Mouse (Mus musculus) bone marrow macrophage, adult 2 months (primary cell): ENCODE measurements around the gene Dcst2.

Experiments used
- CTCF ChIP-seq: IDR thresholded peaks from 2 replicates; pipeline ENCODE4 v1.5.1; 2012; ENCODE audit warnings: low read depth, mild to moderate bottlenecking, low read length, moderate library complexity
- POLR2A ChIP-seq: IDR thresholded peaks from 2 replicates; pipeline ENCODE4 v1.6.1; 2012; ENCODE audit warnings: mild to moderate bottlenecking, low read depth, low read length, borderline replicate concordance

DNA sequence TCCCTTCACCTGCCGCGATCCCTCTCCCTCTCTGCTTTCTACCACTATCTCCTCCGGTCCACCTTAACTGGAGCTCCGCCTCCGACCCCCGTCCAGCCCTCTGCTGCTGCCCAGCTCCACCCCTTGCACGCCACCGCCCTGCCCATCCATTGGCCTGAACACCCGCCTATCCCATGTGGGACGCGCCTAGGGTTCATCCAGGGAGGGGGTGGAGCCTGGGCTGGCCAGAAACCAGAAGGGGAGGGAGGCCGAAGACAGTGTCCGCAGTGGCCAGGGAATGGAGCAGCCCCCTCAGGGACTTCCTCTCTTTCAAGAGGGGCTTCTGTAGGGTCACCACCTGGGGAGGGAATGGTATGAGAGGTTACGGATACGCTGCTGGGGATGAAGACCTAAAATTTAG, 31.8 kb downstream of the Dcst2 start:
- no peak for TF ChIP-seq CTCF
- no peak; the same call in 1 of the 2 replicates for TF ChIP-seq POLR2A
